Mouse (Mus musculus) kidney, postnatal 36 days (tissue): ENCODE measurements at regions not wholly inside any gene's neighbourhood (a gene's known extent, or its start where the extent isn't known, plus 50 kb on each side); places are given as distances from the start of the nearest gene placed in this dataset.
A peak's percentile ranks its signal among the peaks of the same experiment; 100 is the strongest.

Experiments used
- DNase-seq, 2 experiments: peaks; one replicate each; pipeline ENCODE4 v3.0.0; 2021 to 2022; ENCODE audit warnings: mixed read lengths in 2 of 2

GRCm38 (mm10) chr5:69877100-69877499 lies 285.0 kb upstream of the Gnpda2 start:
- no peak for DNase-seq

- DNase-seq = no peak
Measured at GRCm38 (mm10) chr5:69863027-69863426, 270.9 kb upstream of the Gnpda2 start.

GRCm38 (mm10) chr5:69844809-69845208 lies 252.7 kb upstream of the Gnpda2 start:
- no peak for DNase-seq

DNA sequence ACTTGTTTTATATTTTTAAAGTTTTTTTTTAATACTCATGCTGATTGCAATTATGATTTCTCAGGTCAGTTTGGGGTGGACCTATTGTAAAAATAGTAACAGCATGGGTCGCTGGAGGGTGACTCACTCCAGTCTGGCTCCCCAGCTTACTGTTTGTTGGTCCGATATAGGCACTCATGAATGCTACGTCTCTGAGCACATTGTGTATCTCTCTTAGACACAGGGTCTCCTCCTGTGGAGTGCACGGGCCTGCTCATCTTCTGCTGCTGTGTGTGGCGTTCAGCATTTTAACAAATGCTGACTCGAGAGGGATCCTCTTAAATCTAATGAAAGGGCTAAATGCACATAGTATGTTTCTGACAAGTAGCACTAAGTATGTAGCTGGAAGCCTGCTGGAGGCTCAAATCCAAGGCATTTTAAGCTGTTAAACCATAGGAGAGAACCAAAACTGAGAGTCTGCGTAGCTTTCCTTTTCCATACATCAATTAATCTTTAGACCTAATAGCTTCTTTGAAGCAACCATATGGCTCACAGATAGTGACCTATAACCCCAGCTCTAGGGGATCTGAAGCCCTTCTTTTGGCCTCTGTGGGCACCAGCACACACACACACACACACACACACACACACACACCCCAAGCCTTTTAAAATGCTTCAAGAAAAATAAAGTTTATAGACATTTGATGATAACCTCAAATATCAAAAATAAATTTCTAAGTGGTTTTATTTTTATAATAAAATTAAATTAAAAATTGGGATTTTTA lies 246.0 kb upstream of the Gnpda2 start:
- DNase-seq = no peak

- DNase-seq = no peak
Measured at GRCm38 (mm10) chr5:69836356-69836755, 244.2 kb upstream of the Gnpda2 start.

GRCm38 (mm10) chr5:69835162-69835561 lies 243.0 kb upstream of the Gnpda2 start:
- no peak for DNase-seq

- DNase-seq = no peak
Measured at GRCm38 (mm10) chr5:69817778-69818177, 225.6 kb upstream of the Gnpda2 start.

DNA sequence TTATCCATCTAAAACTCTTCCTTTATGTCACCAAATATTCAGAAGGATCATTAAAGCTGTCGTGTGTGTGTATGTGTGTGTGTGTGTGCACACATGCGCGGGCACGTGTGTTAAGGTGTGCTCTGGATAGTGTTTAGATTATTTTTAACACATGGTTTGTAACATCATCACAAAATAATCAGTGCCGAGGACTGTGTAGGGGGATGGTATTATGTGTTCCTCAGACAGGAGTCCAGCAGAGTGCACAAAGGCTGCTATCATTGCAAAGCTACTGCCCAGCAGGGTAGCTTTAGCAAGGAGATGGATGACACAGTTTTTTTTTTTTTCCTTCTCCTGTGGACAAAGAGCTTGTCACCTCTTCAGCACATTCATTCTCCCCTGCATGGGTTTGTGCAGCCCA lies 224.9 kb upstream of the Gnpda2 start:
- DNase-seq = no peak

DNA sequence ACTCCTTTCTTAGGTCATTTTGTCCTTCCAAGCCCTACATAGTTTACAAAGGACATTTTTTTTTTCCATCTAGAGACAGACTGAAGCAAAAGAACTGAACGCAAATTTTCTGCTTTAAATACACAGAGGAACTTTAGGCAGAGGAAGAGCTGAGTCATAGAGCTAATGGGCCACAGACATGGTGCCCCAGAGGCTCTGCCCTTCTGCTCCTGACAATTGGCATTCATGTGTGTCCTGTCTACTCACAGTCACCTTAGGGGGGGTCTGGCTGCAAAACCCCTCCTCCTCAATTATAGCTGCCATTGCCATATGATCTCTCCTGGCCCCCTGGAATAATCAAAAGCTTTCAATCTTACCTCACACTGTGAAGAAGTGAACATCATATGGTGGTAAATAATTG lies 223.2 kb upstream of the Gnpda2 start:
- DNase-seq = no peak

DNA sequence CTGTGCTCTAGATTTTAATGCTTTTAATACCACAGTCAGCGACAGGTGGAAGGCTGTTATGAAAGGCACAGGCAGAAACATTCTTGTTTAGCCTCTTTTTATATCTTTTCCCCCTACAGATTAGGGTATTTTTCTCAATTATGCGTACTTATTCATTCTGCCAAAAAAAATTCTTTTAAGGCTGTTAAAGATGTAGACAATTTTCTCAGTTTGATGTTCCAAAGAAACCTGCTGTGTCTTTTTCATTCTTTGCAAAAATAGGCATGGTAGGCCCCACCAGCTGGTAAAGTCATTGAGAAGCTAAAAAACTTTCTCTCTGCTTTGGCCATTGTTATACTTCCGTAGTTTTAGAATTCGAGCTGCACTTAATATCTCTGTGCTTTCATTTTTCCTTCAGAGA lies 210.5 kb upstream of the Gnpda2 start:
- DNase-seq = no peak

DNA sequence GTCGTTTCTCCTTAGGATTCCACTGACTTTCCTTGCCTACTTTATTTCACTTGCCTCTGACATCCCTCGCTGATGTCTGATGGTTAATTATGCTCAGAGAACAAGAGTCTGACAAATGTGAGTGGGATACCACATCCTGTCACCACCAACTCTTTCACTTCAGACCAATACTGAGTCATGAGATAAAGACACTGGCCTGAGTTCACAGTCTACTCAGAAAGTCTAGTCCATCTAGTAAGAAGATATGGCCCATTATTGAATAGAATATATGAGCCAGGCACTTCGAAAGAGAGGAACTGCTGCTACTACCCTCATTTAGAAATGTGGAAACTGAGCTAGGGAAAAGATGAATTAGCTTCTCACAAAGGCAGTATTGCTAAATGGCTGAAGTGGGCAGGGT lies 210.0 kb upstream of the Gnpda2 start:
- no peak for DNase-seq

- DNase-seq = no peak
Measured at GRCm38 (mm10) chr5:69795316-69795715, 203.2 kb upstream of the Gnpda2 start.

DNA sequence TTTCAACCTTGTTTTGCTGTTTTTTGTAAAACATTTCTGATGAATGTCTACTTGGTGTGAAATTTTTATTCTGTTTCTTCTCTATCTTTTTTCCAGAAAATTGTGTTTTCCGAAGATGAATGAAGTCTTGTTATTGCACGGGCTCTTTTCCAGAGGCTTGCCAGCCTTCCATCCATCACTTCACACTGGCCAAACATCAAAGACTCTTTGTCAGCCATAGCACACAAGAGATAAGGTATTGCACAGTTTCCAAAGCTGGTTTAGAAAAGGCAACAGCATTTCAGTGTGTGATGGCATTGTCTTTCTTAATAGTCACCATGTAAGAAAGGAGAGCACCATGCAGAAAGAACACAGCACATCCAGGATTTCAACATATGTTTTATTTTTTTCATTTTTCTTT lies 202.5 kb upstream of the Gnpda2 start:
- no peak for DNase-seq

DNA sequence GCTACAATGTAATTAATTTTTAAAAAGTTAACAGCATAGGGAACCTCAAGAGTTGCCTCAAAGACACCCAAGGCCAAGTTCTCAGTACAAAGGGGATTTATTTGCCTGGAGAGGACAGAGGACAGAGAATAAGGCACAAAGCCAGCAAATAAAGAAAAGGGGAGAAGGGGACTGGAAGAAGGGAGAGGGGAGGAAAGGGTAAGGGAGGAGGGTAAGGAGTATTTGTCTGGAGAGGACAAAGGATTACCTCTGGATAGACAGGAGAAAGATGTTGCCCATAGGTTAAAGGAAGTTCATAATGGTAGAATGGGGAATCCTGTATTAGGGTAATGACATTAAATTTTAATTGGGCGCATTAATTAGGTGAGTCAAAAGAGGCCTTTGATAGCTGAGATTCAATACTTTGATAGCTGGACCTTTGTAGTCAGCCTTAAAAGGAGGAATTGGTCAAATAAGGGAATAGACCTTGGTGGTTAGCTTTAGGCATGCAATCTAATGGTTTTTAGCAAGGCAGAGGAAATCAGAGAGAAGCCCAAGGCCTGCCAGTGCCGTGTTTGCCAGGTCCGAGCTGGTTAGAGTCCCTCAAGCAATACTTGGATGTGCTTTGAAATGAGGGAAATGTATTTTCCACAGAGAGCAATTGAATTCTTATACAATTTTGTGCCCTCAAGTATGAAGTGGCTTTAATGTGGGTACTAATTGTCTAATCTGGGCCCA lies 164.8 kb upstream of the Gnpda2 start:
- no peak for DNase-seq

DNA sequence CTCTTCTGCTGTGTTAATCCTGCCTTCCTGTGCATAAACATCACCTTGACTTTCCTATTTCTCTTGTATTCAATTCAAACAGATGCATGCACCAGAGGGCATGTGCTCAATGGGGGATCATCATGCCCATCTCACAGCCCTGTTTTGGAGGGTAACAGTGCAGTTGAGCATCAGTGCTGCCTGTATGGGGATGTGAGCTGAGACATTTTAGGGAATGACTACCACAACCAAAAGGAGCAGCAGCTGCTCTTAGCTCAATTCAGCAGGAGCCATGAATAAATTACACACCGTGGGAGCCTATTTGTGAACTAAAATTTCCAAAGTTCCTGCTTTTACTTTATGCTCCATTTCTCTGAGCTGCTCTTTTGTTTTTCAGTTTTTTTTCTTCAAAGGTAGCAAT lies 164.2 kb upstream of the Gnpda2 start:
- DNase-seq = no peak

GRCm38 (mm10) chr5:69740511-69740910 lies 148.4 kb upstream of the Gnpda2 start:
- no peak for DNase-seq

DNA sequence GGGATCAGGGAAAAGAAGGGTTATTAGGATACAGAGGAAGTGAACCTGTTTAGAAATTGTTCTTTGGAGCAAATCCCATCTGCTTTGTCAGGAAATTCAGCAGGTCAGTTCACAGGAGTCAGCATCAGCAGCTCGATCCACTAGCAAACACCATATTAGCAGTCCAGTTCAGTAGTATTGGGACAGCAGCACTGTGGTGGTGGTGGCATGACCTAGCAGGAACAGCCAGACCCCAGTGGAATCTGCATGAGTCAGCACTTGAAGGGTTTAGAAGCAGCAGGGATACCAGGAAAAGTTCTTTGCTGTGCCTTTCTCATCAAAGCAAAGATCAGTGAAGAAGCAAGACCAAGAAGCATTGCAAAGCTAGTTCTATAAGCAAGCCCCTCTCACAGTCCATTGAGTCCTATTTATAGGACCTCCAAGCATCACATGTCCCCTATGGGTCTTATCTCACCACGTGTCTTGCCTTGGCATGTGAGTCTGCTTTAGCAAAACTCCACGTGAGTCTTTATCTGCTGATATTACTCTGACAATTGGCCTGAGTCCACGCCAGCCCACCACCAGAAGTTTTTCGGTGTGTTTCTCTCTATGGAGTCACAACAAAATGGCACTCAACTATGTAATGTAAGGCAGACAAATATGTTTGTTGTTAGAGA lies 129.3 kb upstream of the Gnpda2 start:
- DNase-seq = no peak

DNA sequence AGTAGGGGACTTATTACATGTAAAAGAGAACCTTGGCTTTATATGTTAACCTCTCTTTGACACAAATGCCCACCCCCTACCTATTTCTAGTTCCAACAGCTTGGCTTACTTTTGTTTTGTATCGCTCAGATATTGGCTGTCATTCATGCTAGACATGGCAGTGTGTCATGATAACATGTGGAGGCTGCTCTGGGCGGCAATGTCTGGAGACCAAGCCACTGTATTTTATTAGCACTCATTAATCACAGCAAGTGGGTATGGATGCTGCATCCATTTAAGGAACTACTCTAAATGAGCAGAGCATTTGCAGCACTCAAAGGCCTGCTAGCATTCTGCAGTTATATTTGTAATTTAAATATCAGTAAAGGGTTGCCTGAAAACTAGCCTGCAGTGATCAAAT lies 123.9 kb upstream of the Gnpda2 start:
- no peak for DNase-seq

DNA sequence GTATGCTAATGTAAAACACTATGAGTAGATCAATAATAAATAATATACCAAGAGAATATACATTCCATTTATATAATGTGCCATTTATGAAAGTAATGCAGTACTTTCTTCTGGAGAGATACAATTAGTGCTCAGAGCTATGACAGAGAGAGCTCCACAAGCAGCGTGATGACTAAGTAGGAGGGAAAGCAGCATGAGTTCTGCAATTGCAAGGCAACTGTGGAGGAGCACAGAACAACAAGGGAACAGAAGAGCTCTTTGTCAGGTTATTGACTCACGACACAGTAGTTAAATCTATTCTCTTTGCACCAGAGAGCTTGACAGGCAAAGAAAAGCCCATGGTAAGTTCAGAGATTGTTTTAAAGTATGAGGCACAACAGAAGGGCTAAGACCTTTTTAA lies 115.0 kb upstream of the Gnpda2 start:
- no peak for DNase-seq

DNA sequence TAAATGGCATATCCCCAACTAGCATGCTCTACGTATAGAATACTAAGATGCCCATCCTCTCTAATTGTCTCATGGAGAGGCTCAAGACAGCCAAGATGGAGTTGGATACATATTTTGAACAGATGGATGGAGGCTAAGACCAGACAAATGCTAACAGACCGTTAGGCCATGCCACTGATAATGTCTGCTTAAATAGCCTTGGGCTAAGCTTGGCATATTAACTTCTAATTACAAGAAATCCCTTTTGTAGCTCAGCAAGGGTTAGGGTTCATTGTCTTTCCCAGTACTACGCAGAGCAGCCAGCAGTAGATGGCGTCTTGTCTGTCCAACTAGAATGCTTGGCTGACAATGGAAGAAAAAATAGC lies 113.0 kb upstream of the Gnpda2 start:
- DNase-seq = no peak

DNA sequence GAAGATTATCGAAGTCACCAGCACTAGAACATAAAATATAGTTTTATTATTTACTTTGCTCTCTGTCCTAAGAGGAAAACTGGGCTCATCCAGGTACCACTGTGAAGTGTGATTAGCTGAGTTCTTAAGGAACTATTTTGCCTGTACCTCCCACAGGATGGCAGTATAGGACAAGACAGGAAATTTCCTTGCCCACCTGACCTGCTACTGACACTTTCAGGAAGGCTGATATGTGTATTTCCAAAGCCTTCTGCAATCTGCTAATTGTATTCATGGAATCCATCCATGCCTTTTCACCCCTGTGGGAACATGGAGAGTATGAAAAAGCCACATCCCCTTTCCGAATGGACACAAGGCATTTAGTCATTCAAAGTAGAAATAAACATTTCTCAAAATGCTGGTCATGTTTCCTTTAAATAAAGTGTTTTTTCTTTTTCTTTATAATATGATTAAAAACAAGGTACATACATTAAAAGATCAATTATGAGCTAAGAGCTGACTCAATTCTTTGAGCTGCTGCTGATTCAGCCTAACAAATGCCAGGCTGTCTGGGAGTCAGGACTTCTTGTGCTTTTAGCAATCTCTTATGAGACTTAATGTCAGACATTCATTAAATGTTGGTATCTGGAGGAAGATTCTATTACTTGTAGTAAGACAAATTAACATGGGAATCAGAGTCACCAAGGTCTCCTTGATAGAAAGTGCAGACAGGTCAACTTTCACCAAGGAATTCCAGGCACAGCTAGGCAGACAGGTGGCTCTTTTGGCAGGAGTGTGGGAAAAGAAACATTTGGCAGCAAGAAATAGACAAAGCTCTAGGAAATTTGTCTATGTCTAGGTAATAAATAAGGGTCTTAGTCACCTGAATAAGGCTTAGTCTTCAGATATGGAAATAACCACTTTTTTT lies 112.4 kb upstream of the Gnpda2 start:
- DNase-seq = peak; percentile 6 to 25

GRCm38 (mm10) chr5:69678770-69679169 lies 86.6 kb upstream of the Gnpda2 start:
- DNase-seq = no peak

DNA sequence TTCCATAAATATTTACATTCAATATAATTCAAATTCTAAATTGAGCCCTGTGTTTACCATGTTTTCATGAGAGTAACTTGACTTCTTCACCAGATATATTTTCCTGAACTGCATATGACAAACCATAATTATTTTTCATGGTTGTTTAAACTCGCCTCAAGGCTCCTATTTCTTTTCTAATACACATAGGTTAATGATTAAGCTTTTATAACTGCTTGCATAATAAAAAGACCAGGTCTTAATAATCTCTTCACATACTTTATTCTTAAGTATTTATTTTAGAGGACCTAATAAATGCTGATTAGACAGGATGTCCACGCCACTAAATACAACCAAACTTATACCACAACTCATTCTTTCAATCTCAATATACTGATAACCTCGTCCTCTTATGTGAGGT lies 86.1 kb upstream of the Gnpda2 start:
- no peak for DNase-seq
